Mouse (Mus musculus): ENCODE measurements around the gene Capn11. TPM values are rescaled to one million over a fixed set of nuclear protein-coding genes. Genes with fewer than 3 reads are reported as not detected.

Capn11 gene
- polyA plus RNA-seq, 1 experiment from 2014 or later: 0.26 TPM

Other genes starting within 250 kb of the Capn11 start
- gene Cdc5l, start 225.6 kb downstream of the Capn11 start, polyA plus RNA-seq (2015; fragmentation: Nextera tagmentation; extraction: Ambion mirVana): 39.3 and 44.8 TPM in 2 replicates
- 1.3 and 1.6 TPM in 2 replicates for gene Spats1, start 183.9 kb downstream of the Capn11 start, polyA plus RNA-seq (2015; fragmentation: Nextera tagmentation; extraction: Ambion mirVana)
- 19.2 and 22.5 TPM in 2 replicates for gene Aars2, start 152.5 kb downstream of the Capn11 start, polyA plus RNA-seq (2015; fragmentation: Nextera tagmentation; extraction: Ambion mirVana)
- gene Tcte1, start 135.9 kb downstream of the Capn11 start, polyA plus RNA-seq (2015; fragmentation: Nextera tagmentation; extraction: Ambion mirVana): 0.16 and 0.29 TPM in 2 replicates
- 0.96 and 1.5 TPM in 2 replicates for gene Tmem151b, start 109.6 kb downstream of the Capn11 start, polyA plus RNA-seq (2015; fragmentation: Nextera tagmentation; extraction: Ambion mirVana)
- 3.0 and 6.8 TPM in 2 replicates for gene Nfkbie, start 103.6 kb downstream of the Capn11 start, polyA plus RNA-seq (2015; fragmentation: Nextera tagmentation; extraction: Ambion mirVana)
- gene Slc35b2, start 95.5 kb downstream of the Capn11 start, polyA plus RNA-seq (2015; fragmentation: Nextera tagmentation; extraction: Ambion mirVana): 75.8 and 98.4 TPM in 2 replicates
- 1,147 and 1,218 TPM in 2 replicates for gene Hsp90ab1, start 86.1 kb downstream of the Capn11 start, polyA plus RNA-seq (2015; fragmentation: Nextera tagmentation; extraction: Ambion mirVana)
- gene Slc29a1, start 59.7 kb downstream of the Capn11 start, polyA plus RNA-seq (2015; fragmentation: Nextera tagmentation; extraction: Ambion mirVana): 90.9 and 120 TPM in 2 replicates
- gene Mymx, start 57.2 kb downstream of the Capn11 start, polyA plus RNA-seq (2015; fragmentation: Nextera tagmentation; extraction: Ambion mirVana): 0.16 and 0.24 TPM in 2 replicates
- 124 and 133 TPM in 2 replicates for gene Mrpl14, start 27.0 kb upstream of the Capn11 start, polyA plus RNA-seq (2015; fragmentation: Nextera tagmentation; extraction: Ambion mirVana)
- gene Tmem63b, start 27.6 kb upstream of the Capn11 start, polyA plus RNA-seq (2015; fragmentation: Nextera tagmentation; extraction: Ambion mirVana): 35.1 and 42.4 TPM in 2 replicates
- gene 1600014C23Rik, start 74.5 kb upstream of the Capn11 start, polyA plus RNA-seq (2015; fragmentation: Nextera tagmentation; extraction: Ambion mirVana): 0.60 and 0.98 TPM in 2 replicates

Measured in heart, embryonic 15.5 days (tissue).